Mouse (Mus musculus) kidney, embryonic 16.5 days (tissue): ENCODE results near the gene Nptn. TPM values are rescaled to one million over a fixed set of nuclear protein-coding genes. Genes with fewer than 3 reads are reported as not detected.

Experiments used
- ATAC-seq: fragments of 200-750 bp; cut with Nextera tagmentation; 2 replicates; pipeline ENCODE4 v1.8.0; 2017; ENCODE audit warnings: moderate TSS enrichment; ENCODE audit not compliant: low FRiP score, low TSS enrichment
- H3K27ac ChIP-seq: fragments of 300-500 bp; sonication (generic); 2 replicates; pipeline ENCODE4 v1.5.1; 2014; ENCODE audit warnings: low read length
- H3K27me3 ChIP-seq: fragments of 300-500 bp; sonication (generic); 2 replicates; pipeline ENCODE4 v1.6.1; 2014; ENCODE audit warnings: low read length, control low read depth, mixed read lengths; ENCODE audit not compliant: insufficient read depth
- H3K36me3 ChIP-seq: fragments of 300-500 bp; sonication (generic); 2 replicates; pipeline ENCODE4 v1.6.1; 2014; ENCODE audit warnings: low read length, control low read depth, mixed read lengths; ENCODE audit not compliant: insufficient read depth
- H3K4me1 ChIP-seq: fragments of 300-500 bp; sonication (generic); 2 replicates; pipeline ENCODE4 v1.6.1; 2014; ENCODE audit warnings: low read length, control low read depth, mixed read lengths; ENCODE audit not compliant: insufficient read depth
- H3K4me2 ChIP-seq: fragments of 300-500 bp; sonication (generic); replicated peaks from 2 replicates; pipeline ENCODE4 v1.6.1; 2014; ENCODE audit warnings: low read depth, low read length
- H3K4me3 ChIP-seq: fragments of 300-500 bp; sonication (generic); 2 replicates; pipeline ENCODE4 v1.5.1; 2014; ENCODE audit warnings: mild to moderate bottlenecking, low read length
- H3K9ac ChIP-seq: fragments of 300-500 bp; sonication (generic); replicated peaks from 2 replicates; pipeline ENCODE4 v1.6.1; 2014; ENCODE audit warnings: low read length
- H3K9me3 ChIP-seq: fragments of 300-500 bp; sonication (generic); 2 replicates; pipeline ENCODE4 v1.6.1; 2016; ENCODE audit warnings: low read length, control low read depth
- WGBS: fragments of 180-500 bp; shearing (Covaris S2); extraction: QIAGEN DNeasy Blood & Tissue Kit; methylation state at CpG from one replicate; pipeline ENCODE4 v1.1.7; 2014; 5-methylcytosine and 5-hydroxymethylcytosine counted together
- polyA plus RNA-seq: library from polyadenylated mRNA; unstranded; fragments of >200 nt; fragmentation: Nextera tagmentation; extraction: Ambion mirVana; gene quantifications from 2 replicates; pipeline ENCODE4 v1.2.1, GENCODE M21; 2015

The Nptn gene
- polyA plus RNA-seq, 1 experiment from 2014 or later: 139 TPM

- H3K4me3 ChIP-seq: peak overlapping the region; percentile 89
- 0 out of 2 replicates have a peak, but pooled peaks cover 2% of the 10 kb centered on the region for H3K36me3 ChIP-seq
- H3K4me2 ChIP-seq: peak overlapping the region; percentile 85
- H3K9me3 ChIP-seq: no peaks in the 10 kb centered on the region
- H3K27ac ChIP-seq: peak overlapping the region; percentile 96
- WGBS: under 1% methylated on average over 8 of the region's 8 CpGs
- H3K27me3 ChIP-seq: no peaks in the 10 kb centered on the region
- ATAC-seq: no peak
- peaks cover 21% of the 10 kb centered on the region for H3K4me1 ChIP-seq
- H3K9ac ChIP-seq: peak overlapping the region; percentile 97
Measured at GRCm38 (mm10) chr9:58583267-58583641, 1.2 kb downstream of the Nptn start.

GRCm38 (mm10) chr9:58584323-58584722, 2.3 kb downstream of the Nptn start:
- Histone ChIP-seq H3K9ac (no peak overlapping the region), H3K36me3 (0 out of 2 replicates have a peak, but pooled peaks cover 2% of the 10 kb centered on the region), H3K4me3 (no peak overlapping the region), H3K27me3 (no peaks in the 10 kb centered on the region), H3K4me2 (no peak overlapping the region), H3K27ac (no peak overlapping the region), H3K4me1 (peaks cover 21% of the 10 kb centered on the region), H3K9me3 (no peaks in the 10 kb centered on the region)
- 78% methylated on average over 1 of the region's 1 CpGs for WGBS
- ATAC-seq: no peak

- ATAC-seq: no peak
- Histone ChIP-seq H3K27me3 (no peaks in the 10 kb centered on the region), H3K4me2 (no peak overlapping the region), H3K36me3 (0 out of 2 replicates have a peak, but pooled peaks cover 2% of the 10 kb centered on the region), H3K9me3 (no peaks in the 10 kb centered on the region), H3K9ac (no peak overlapping the region), H3K27ac (no peak overlapping the region), H3K4me1 (peaks cover 14% of the 10 kb centered on the region), H3K4me3 (no peak overlapping the region)
- WGBS: 76% methylated on average over 4 of the region's 4 CpGs
Measured at GRCm38 (mm10) chr9:58588657-58589056, 6.6 kb downstream of the Nptn start.

- Histone ChIP-seq H3K9ac (no peak overlapping the region), H3K27me3 (no peaks in the 10 kb centered on the region), H3K4me1 (peaks cover 3% of the 10 kb centered on the region; the same call in 1 of the 2 replicates), H3K4me2 (no peak overlapping the region), H3K27ac (no peak overlapping the region), H3K9me3 (no peaks in the 10 kb centered on the region), H3K4me3 (no peak overlapping the region), H3K36me3 (no peaks in the 10 kb centered on the region)
- ATAC-seq: no peak
- 94% methylated on average over 1 of the region's 1 CpGs for WGBS
Measured at GRCm38 (mm10) chr9:58595313-58595712, 13.3 kb downstream of the Nptn start.

- Histone ChIP-seq H3K36me3 (no peaks in the 10 kb centered on the region), H3K4me1 (peaks cover 5% of the 10 kb centered on the region; the same call in 1 of the 2 replicates), H3K27ac (no peak overlapping the region), H3K4me3 (no peak overlapping the region), H3K4me2 (no peak overlapping the region), H3K27me3 (no peaks in the 10 kb centered on the region), H3K9me3 (no peaks in the 10 kb centered on the region), H3K9ac (no peak overlapping the region)
- WGBS: 93% methylated on average over 1 of the region's 1 CpGs
- no peak for ATAC-seq
Measured at GRCm38 (mm10) chr9:58613790-58614189, 31.8 kb downstream of the Nptn start.

GRCm38 (mm10) chr9:58615064-58615938, 33.3 kb downstream of the Nptn start:
- H3K4me1 ChIP-seq: peaks cover 5% of the 10 kb centered on the region; the same call in 1 of the 2 replicates
- no peak overlapping the region for H3K9ac ChIP-seq
- H3K27me3 ChIP-seq: no peaks in the 10 kb centered on the region
- no peak overlapping the region for H3K27ac ChIP-seq
- no peak for ATAC-seq
- WGBS: 78% methylated on average over 3 of the region's 3 CpGs
- H3K4me3 ChIP-seq: no peak overlapping the region
- no peak overlapping the region for H3K4me2 ChIP-seq
- no peaks in the 10 kb centered on the region for H3K36me3 ChIP-seq
- no peaks in the 10 kb centered on the region for H3K9me3 ChIP-seq

GRCm38 (mm10) chr9:58623009-58623408, 41.0 kb downstream of the Nptn start:
- 76% methylated on average over 1 of the region's 1 CpGs for WGBS
- Histone ChIP-seq H3K4me3 (no peak overlapping the region), H3K27ac (no peak overlapping the region; the same call in 1 of the 2 replicates), H3K9ac (no peak overlapping the region), H3K36me3 (peaks cover 4% of the 10 kb centered on the region; the same call in 1 of the 2 replicates), H3K4me2 (no peak overlapping the region), H3K4me1 (0 out of 2 replicates have a peak, but pooled peaks cover 3% of the 10 kb centered on the region), H3K9me3 (no peaks in the 10 kb centered on the region), H3K27me3 (no peaks in the 10 kb centered on the region)
- no peak for ATAC-seq

- Histone ChIP-seq H3K27me3 (no peaks in the 10 kb centered on the region), H3K4me2 (no peak overlapping the region), H3K27ac (no peak overlapping the region), H3K9ac (no peak overlapping the region), H3K36me3 (peaks cover 4% of the 10 kb centered on the region; the same call in 1 of the 2 replicates), H3K4me1 (0 out of 2 replicates have a peak, but pooled peaks cover 3% of the 10 kb centered on the region), H3K9me3 (no peaks in the 10 kb centered on the region), H3K4me3 (no peak overlapping the region)
- 79% methylated on average over 2 of the region's 2 CpGs for WGBS
- no peak for ATAC-seq
Measured at GRCm38 (mm10) chr9:58627197-58627596, 45.2 kb downstream of the Nptn start.

- no peak for ATAC-seq
- H3K27me3 ChIP-seq: no peaks in the 10 kb centered on the region
- no peaks in the 10 kb centered on the region for H3K4me1 ChIP-seq
- H3K9me3 ChIP-seq: no peaks in the 10 kb centered on the region
- no peaks in the 10 kb centered on the region for H3K36me3 ChIP-seq
- H3K4me3 ChIP-seq: no peak overlapping the region
- no peak overlapping the region for H3K27ac ChIP-seq
- no peak overlapping the region for H3K9ac ChIP-seq
- WGBS: 68% methylated on average over 2 of the region's 2 CpGs
- H3K4me2 ChIP-seq: no peak overlapping the region
Measured at GRCm38 (mm10) chr9:58630441-58630840, 48.4 kb downstream of the Nptn start.
